Mouse (Mus musculus): ENCODE results near the gene Rhod. TPM values are rescaled to one million over a fixed set of nuclear protein-coding genes. Genes with fewer than 3 reads are reported as not detected.
"Not testable (repeated sequence)": the region's sequence is repeated elsewhere in the genome, so short reads cannot be mapped to it uniquely, and the experiment has no call there.

The Rhod gene
- polyA plus RNA-seq, 1 experiment = 4.0 TPM

GRCm38 (mm10) chr19:4383306-4383705 lies 55.9 kb downstream of the Rhod start:
- Histone ChIP-seq H3K4me3 (ENCODE audit: extremely low read depth, insufficient read depth, insufficient read length) (no peak overlapping the region), H3K36me3 (ENCODE audit: control insufficient read depth, insufficient read depth, low read length) (peaks cover 6% of the 10 kb centered on the region), H3K27ac (ENCODE audit: insufficient read depth, low read length) (no peak overlapping the region), H3K27me3 (ENCODE audit: control insufficient read depth, insufficient read depth, low read length) (no peaks in the 10 kb centered on the region), H3K4me1 (ENCODE audit: control insufficient read depth, insufficient read depth, insufficient read length) (no peaks in the 10 kb centered on the region)
- no peak for DNase-seq (ENCODE audit: low read depth in 1 of 2, low spot score in 2 of 2)
- TF ChIP-seq CTCF (IDR thresholded peaks at IDR 0.05; ENCODE audit: extremely low read depth, insufficient read depth, insufficient read length, insufficient replicate concordance) = no peak
- no peak for TF ChIP-seq POLR2A (IDR thresholded peaks at IDR 0.05; ENCODE audit: low read depth, low read length)

- H3K36me3 ChIP-seq (ENCODE audit: control insufficient read depth, insufficient read depth, low read length); H3K27me3 ChIP-seq (ENCODE audit: control insufficient read depth, insufficient read depth, low read length); H3K27ac ChIP-seq (ENCODE audit: insufficient read depth, low read length); DNase-seq (ENCODE audit: low read depth in 1 of 2, low spot score in 2 of 2); H3K4me3 ChIP-seq (ENCODE audit: extremely low read depth, insufficient read depth, insufficient read length); H3K4me1 ChIP-seq (ENCODE audit: control insufficient read depth, insufficient read depth, insufficient read length): not testable (repeated sequence)
- WGBS = 87% methylated on average over 1 of the region's 1 CpGs
Observed at GRCm38 (mm10) chr19:4382303-4382702, 56.9 kb downstream of the Rhod start.

Other genes with a start within 250 kb of the Rhod start
- 266 and 328 TPM in 2 replicates for gene Tbc1d10c, start 248.1 kb downstream of the Rhod start, polyA plus RNA-seq (2012; rRNA removed)
- gene Ppp1ca, start 247.4 kb downstream of the Rhod start, polyA plus RNA-seq (2012; rRNA removed) = 464 and 481 TPM in 2 replicates
- gene Rad9a, start 237.8 kb downstream of the Rhod start, polyA plus RNA-seq (2012; rRNA removed) = 53.1 and 62.9 TPM in 2 replicates
- gene Clcf1, start 225.2 kb downstream of the Rhod start, polyA plus RNA-seq (2012; rRNA removed) = 128 and 163 TPM in 2 replicates
- not detected in 2 replicates for gene AC109138.7, start 225.1 kb downstream of the Rhod start, polyA plus RNA-seq (2012; rRNA removed)
- gene Pold4, start 207.5 kb downstream of the Rhod start, polyA plus RNA-seq (2012; rRNA removed) = 233 and 309 TPM in 2 replicates
- 43.3 and 51.1 TPM in 2 replicates for gene Ssh3, start 170.3 kb downstream of the Rhod start, polyA plus RNA-seq (2012; rRNA removed)
- gene Ankrd13d, start 156.3 kb downstream of the Rhod start, polyA plus RNA-seq (2012; rRNA removed) = 16.1 and 17.7 TPM in 2 replicates
- 301 and 394 TPM in 2 replicates for gene Grk2, start 133.2 kb downstream of the Rhod start, polyA plus RNA-seq (2012; rRNA removed)
- 98.9 and 115 TPM in 2 replicates for gene Kdm2a, start 41.1 kb downstream of the Rhod start, polyA plus RNA-seq (2012; rRNA removed)
- 0.68 and 0.85 TPM in 2 replicates for gene Syt12, start 38.0 kb upstream of the Rhod start, polyA plus RNA-seq (2012; rRNA removed)
- gene 2010003K11Rik, start 59.2 kb upstream of the Rhod start, polyA plus RNA-seq (2012; rRNA removed) = not detected in 2 replicates
- 5.9 and 8.6 TPM in 2 replicates for gene Pcx, start 71.0 kb upstream of the Rhod start, polyA plus RNA-seq (2012; rRNA removed)
- gene Lrfn4, start 176.2 kb upstream of the Rhod start, polyA plus RNA-seq (2012; rRNA removed) = 3.0 and 4.0 TPM in 2 replicates
- 59.7 and 83.0 TPM in 2 replicates for gene Rce1, start 186.2 kb upstream of the Rhod start, polyA plus RNA-seq (2012; rRNA removed)

Measured in spleen, adult 2 months (tissue).